Mouse (Mus musculus): ENCODE results near the gene Rfk.

- TF ChIP-seq CTCF (conservative IDR thresholded peaks at IDR 0.05; ENCODE audit: low read length) (no peak), POU5F1 (IDR thresholded peaks at IDR 0.05; ENCODE audit: borderline replicate concordance, low read length) (no peak)
Measured at GRCm38 (mm10) chr19:17417855-17418254, 24.0 kb downstream of the Rfk start.

Data from E14TG2a.4 (cell line).